Mouse (Mus musculus): ENCODE data around the gene Gm5485. TPM values are rescaled to one million over a fixed set of nuclear protein-coding genes. Genes with fewer than 3 reads are reported as not detected.

Gm5485 gene
- polyA plus RNA-seq, 2 experiments from 2014 or later, result not detected

- no peak for ATAC-seq
Observed at GRCm38 (mm10) chr16:48368096-48368495, 44.1 kb downstream of the Gm5485 start.

- ATAC-seq, result no peak
Observed at GRCm38 (mm10) chr16:48366801-48367200, 45.4 kb downstream of the Gm5485 start.

GRCm38 (mm10) chr16:48360887-48361286, 51.3 kb downstream of the Gm5485 start:
- no peak for ATAC-seq

GRCm38 (mm10) chr16:48356417-48356816, 55.8 kb downstream of the Gm5485 start:
- ATAC-seq, result no peak

- ATAC-seq, result no peak
Observed at GRCm38 (mm10) chr16:48355716-48356115, 56.5 kb downstream of the Gm5485 start.

Other genes with a start within 250 kb of the Gm5485 start
- gene Dppa4, start 128.7 kb downstream of the Gm5485 start, polyA plus RNA-seq (2017; shearing (Covaris generic)), result not detected
- gene Dppa2, start 108.5 kb downstream of the Gm5485 start, polyA plus RNA-seq (2017; shearing (Covaris generic)), result not detected
- under 1 TPM; 0.36 to 0.63 TPM for gene Morc1, start 18.8 kb upstream of the Gm5485 start, polyA plus RNA-seq (2017; shearing (Covaris generic))